Mouse (Mus musculus) spleen, adult 2 months (tissue): ENCODE data around the gene Pdzk1.

Experiments used
- CTCF ChIP-seq: fragments of 200-500 bp; IDR thresholded peaks from 2 replicates; pipeline ENCODE4 v1.5.1; 2011; ENCODE audit warnings: mild to moderate bottlenecking, inconsistent platforms; ENCODE audit not compliant: insufficient read depth, insufficient read length, insufficient replicate concordance; ENCODE audit errors: extremely low read depth
- POLR2A ChIP-seq: fragments of 200-500 bp; IDR thresholded peaks from 2 replicates; pipeline ENCODE4 v1.6.1; 2011; ENCODE audit warnings: low read depth, low read length, inconsistent platforms

GRCm38 (mm10) chr3:96879536-96879935, 50.5 kb downstream of the Pdzk1 start:
- TF ChIP-seq POLR2A (no peak), CTCF (no peak)
